Comparison of ENCODE assay signal across 8 mouse cellular contexts in the genomic region with DNA sequence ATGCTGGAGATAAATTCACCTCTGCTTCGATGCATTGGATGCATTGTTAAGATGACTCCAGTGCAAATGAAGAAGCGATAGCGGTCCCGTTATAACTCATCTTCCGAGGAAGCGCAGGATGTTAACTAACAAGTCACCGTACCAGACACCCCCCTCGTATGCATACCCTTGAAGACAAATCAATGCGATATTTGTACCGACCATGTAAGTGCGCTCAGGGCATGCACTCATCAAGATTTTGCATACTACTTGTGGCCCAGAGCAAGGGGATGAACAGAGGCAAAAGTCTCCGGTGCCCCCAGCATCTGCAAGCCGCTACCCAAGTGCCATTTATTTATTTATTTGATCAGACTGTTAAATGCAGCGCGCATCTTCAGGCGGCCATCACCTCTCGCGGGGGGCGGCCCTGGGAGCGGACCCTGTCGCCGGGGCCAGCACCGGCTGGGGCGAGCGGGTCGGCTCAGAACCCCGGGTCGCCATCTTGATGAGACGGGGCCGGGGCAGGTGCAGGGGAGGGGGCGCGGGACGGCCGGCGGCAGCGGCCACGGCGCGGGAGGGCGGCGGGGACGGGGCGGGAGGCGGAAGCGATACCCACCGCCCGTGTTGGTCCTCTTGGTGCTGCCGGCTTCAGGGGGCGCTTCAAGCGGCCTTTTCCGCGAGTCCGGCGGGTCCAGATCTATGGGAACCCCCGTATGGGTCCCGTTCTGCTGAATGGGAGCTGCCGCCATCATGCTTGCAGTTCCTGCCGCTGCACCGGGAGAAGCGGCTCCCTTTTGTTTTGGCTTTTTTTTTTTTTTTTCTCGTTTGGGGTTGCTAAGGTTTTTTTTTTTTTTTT. TPM values are rescaled to one million over a fixed set of nuclear protein-coding genes. Genes with fewer than 3 reads are reported as not detected.
A peak's percentile ranks its signal among the peaks of the same experiment; 100 is the strongest.
DNase-seq lines count a peak whose midpoint lies in the region; ATAC-seq and TF ChIP-seq lines count a peak whose summit lies in the region.

No protein-coding gene starts in this region.

- no peak for TF ChIP-seq CTCF in cerebellum, adult 2 months (IDR thresholded peaks at IDR 0.05; ENCODE audit: borderline replicate concordance, insufficient read depth, low read depth, low read length)

- peak overlapping the region; percentile 89 for H3K27ac ChIP-seq in cerebellum, adult 2 months (ENCODE audit: insufficient read depth, low read length)
- peak overlapping the region; percentile 99 for H3K27ac ChIP-seq in hindbrain, embryonic 11.5 days (ENCODE audit: low read depth, low read length)
- H3K27ac ChIP-seq in lung, embryonic 15.5 days: no peak overlapping the region

- peak; percentile 62 for ATAC-seq in hindbrain, embryonic 11.5 days (ENCODE audit: low FRiP score)
- ATAC-seq in lung, embryonic 15.5 days (ENCODE audit: borderline replicate concordance, extremely low read depth, low FRiP score, low TSS enrichment): no peak; the same call in 1 of the 2 replicates

- H3K4me3 ChIP-seq in cerebellum, adult 2 months (replicated peaks; ENCODE audit: insufficient read depth, low read depth, low read length): peak overlapping the region; percentile 93
- peak overlapping the region; percentile 85 for H3K4me3 ChIP-seq in hindbrain, embryonic 11.5 days (ENCODE audit: low read depth, low read length)
- peak overlapping the region; percentile 76 for H3K4me3 ChIP-seq in lung, embryonic 15.5 days

- no peaks in the 10 kb centered on the region for H3K9me3 ChIP-seq in hindbrain, embryonic 11.5 days (ENCODE audit: control insufficient read depth, low read length)
- no peaks in the 10 kb centered on the region for H3K9me3 ChIP-seq in lung, embryonic 15.5 days

- H3K36me3 ChIP-seq in hindbrain, embryonic 11.5 days (ENCODE audit: control insufficient read depth, insufficient read depth, low read length): no peaks in the 10 kb centered on the region
- H3K36me3 ChIP-seq in lung, embryonic 15.5 days: no peaks in the 10 kb centered on the region

- peak overlapping the region; percentile 98 for H3K9ac ChIP-seq in hindbrain, embryonic 11.5 days (ENCODE audit: low read depth, low read length)
- H3K9ac ChIP-seq in lung, embryonic 15.5 days: peak overlapping the region; percentile 61

- no peak for TF ChIP-seq POLR2A in cerebellum, adult 2 months (IDR thresholded peaks at IDR 0.05; ENCODE audit: borderline replicate concordance, insufficient read depth, low read length)

- H3K4me2 ChIP-seq in hindbrain, embryonic 11.5 days (replicated peaks; ENCODE audit: low read depth, low read length): peak overlapping the region; percentile 46
- H3K4me2 ChIP-seq in lung, embryonic 15.5 days: peak overlapping the region; percentile 97

- H3K27me3 ChIP-seq in cerebellum, adult 2 months (ENCODE audit: control insufficient read depth, insufficient read depth, low read length): no peaks in the 10 kb centered on the region
- H3K27me3 ChIP-seq in hindbrain, embryonic 11.5 days (ENCODE audit: control insufficient read depth, insufficient read depth, low read length): no peaks in the 10 kb centered on the region
- peaks cover 5% of the 10 kb centered on the region; the same call in 1 of the 2 replicates for H3K27me3 ChIP-seq in lung, embryonic 15.5 days

- no peaks in the 10 kb centered on the region for H3K4me1 ChIP-seq in cerebellum, adult 2 months (ENCODE audit: control insufficient read depth, insufficient read depth, low read length)
- no peaks in the 10 kb centered on the region for H3K4me1 ChIP-seq in hindbrain, embryonic 11.5 days (replicated peaks; ENCODE audit: control insufficient read depth, insufficient read depth, low read length)
- H3K4me1 ChIP-seq in lung, embryonic 15.5 days: peaks cover 5% of the 10 kb centered on the region; the same call in 1 of the 2 replicates

- DNase-seq in Muller cell, postnatal 12 days (ENCODE audit: inconsistent ontology term): peak; percentile 65
- peak; percentile 67 to 75 for DNase-seq in cerebellum, adult 2 months
- peak; percentile 36 for DNase-seq in forelimb bud, embryonic 11.5 days (ENCODE audit: low read depth, low spot score)
- DNase-seq in hindbrain, embryonic 11.5 days (ENCODE audit: low spot score): peak; percentile 76
- DNase-seq in layer of hippocampus, postnatal 14 days (ENCODE audit: low spot score in 2 of 2): peak; percentile 68 to 71
- peak; percentile 52 to 70 for DNase-seq in right cerebral cortex, adult 2 months (ENCODE audit: low spot score in 2 of 2)
- DNase-seq in natural killer cell, adult 2 months (ENCODE audit: low spot score in 2 of 2): no peak

- under 1% methylated on average over 56 of the region's 61 CpGs for WGBS in cerebellum, adult 2 months
- WGBS in hindbrain, embryonic 11.5 days: under 1% methylated on average over 46 of the region's 61 CpGs
- under 1% methylated on average over 61 of the region's 61 CpGs for WGBS in lung, embryonic 15.5 days

RNA-seq across cellular contexts. Expression of a gene that starts 0.5 kb away (rescaled TPM):
- 37.7 and 43.0 TPM in 2 replicates for polyA plus RNA-seq in cerebellum, adult 2 months (2012; rRNA removed)
- 26.5 and 31.0 TPM in 2 replicates for polyA plus RNA-seq in hindbrain, embryonic 11.5 days (2014; fragmentation: Nextera tagmentation; extraction: Ambion mirVana)
- 10 to 100 TPM; 32.7 to 42.1 TPM for total RNA-seq in layer of hippocampus, postnatal 14 days (2021)
- polyA plus RNA-seq in lung, embryonic 15.5 days (2015; fragmentation: Nextera tagmentation; extraction: Ambion mirVana): 1.3 and 1.7 TPM in 2 replicates

Comparison
In these comparisons a context has a peak if more than half of its experiments do, and no peak if none do; other contexts are left out.
1. DNase-seq: peak in Muller cell, postnatal 12 days (single experiment), cerebellum, adult 2 months (2 of 2), forelimb bud, embryonic 11.5 days (single experiment), hindbrain, embryonic 11.5 days (single experiment), layer of hippocampus, postnatal 14 days (2 of 2) and right cerebral cortex, adult 2 months (2 of 2); none in natural killer cell, adult 2 months (0 of 2).
2. RNA of a gene that starts 0.5 kb away (polyA plus RNA-seq): 37.7 to 43.0 TPM in cerebellum, adult 2 months and 26.5 to 31.0 TPM in hindbrain, embryonic 11.5 days; 1.3 to 1.7 TPM in lung, embryonic 15.5 days; every median in the first group is over 10 times any median in the second.
3. Peak in every context shown above with its lines, with median percentiles within 50 percentile points of each other: H3K4me3 ChIP-seq.